Mouse (Mus musculus) lung, embryonic 15.5 days (tissue): ENCODE results near the gene Plekhm3. TPM values are rescaled to one million over a fixed set of nuclear protein-coding genes. Genes with fewer than 3 reads are reported as not detected.

Experiments
- polyA plus RNA-seq: library from polyadenylated mRNA; unstranded; fragments of >200 nt; fragmentation: Nextera tagmentation; extraction: Ambion mirVana; gene quantifications from 2 replicates; pipeline ENCODE4 v1.2.1, GENCODE M21; 2015

Plekhm3 gene
- polyA plus RNA-seq, 1 experiment from 2014 or later: 8.1 TPM

Other genes with a start within 250 kb of the Plekhm3 start
- 3.0 and 3.1 TPM in 2 replicates for gene Fzd5, start 219.1 kb downstream of the Plekhm3 start, polyA plus RNA-seq
- 0.25 and 0.26 TPM in 2 replicates for gene Akr1cl, start 75.9 kb upstream of the Plekhm3 start, polyA plus RNA-seq
- gene Cryge, start 94.3 kb upstream of the Plekhm3 start, polyA plus RNA-seq: not detected in 2 replicates
- gene Crygd, start 106.6 kb upstream of the Plekhm3 start, polyA plus RNA-seq: not detected in 2 replicates
- gene Crygc, start 116.9 kb upstream of the Plekhm3 start, polyA plus RNA-seq: not detected in 2 replicates
- not detected in 2 replicates for gene Crygb, start 125.5 kb upstream of the Plekhm3 start, polyA plus RNA-seq
- not detected in 2 replicates for gene Cryga, start 146.5 kb upstream of the Plekhm3 start, polyA plus RNA-seq
- not detected in 2 replicates for gene Gm28845, start 162.7 kb upstream of the Plekhm3 start, polyA plus RNA-seq
- gene D630023F18Rik, start 166.4 kb upstream of the Plekhm3 start, polyA plus RNA-seq: 0.20 and 0.27 TPM in 2 replicates
- gene Idh1, start 229.7 kb upstream of the Plekhm3 start, polyA plus RNA-seq: 115 and 119 TPM in 2 replicates
- 8.7 and 8.9 TPM in 2 replicates for gene Pikfyve, start 229.9 kb upstream of the Plekhm3 start, polyA plus RNA-seq